Mouse (Mus musculus) forebrain, embryonic 16.5 days (tissue): ENCODE results near the gene Inpp5a. TPM values are rescaled to one million over a fixed set of nuclear protein-coding genes. Genes with fewer than 3 reads are reported as not detected.

ENCODE experiments used
- ATAC-seq: fragments of 200-750 bp; cut with Nextera tagmentation; 2 replicates; pipeline ENCODE4 v1.8.0; 2017; ENCODE audit warnings: mild to moderate bottlenecking, moderate library complexity
- H3K27ac ChIP-seq: fragments of 300-500 bp; sonication (generic); 2 replicates; pipeline ENCODE4 v1.5.1; 2014; ENCODE audit warnings: low read length, control low read depth
- H3K27me3 ChIP-seq: fragments of 300-500 bp; sonication (generic); replicated peaks from 2 replicates; pipeline ENCODE4 v1.6.1; 2014; ENCODE audit warnings: low read length; ENCODE audit not compliant: control insufficient read depth, insufficient read depth
- H3K36me3 ChIP-seq: fragments of 300-500 bp; sonication (generic); 2 replicates; pipeline ENCODE4 v1.6.1; 2014; ENCODE audit not compliant: control insufficient read depth, insufficient read depth
- H3K4me1 ChIP-seq: fragments of 300-500 bp; sonication (generic); replicated peaks from 2 replicates; pipeline ENCODE4 v1.6.1; 2014; ENCODE audit warnings: low read length; ENCODE audit not compliant: control insufficient read depth, insufficient read depth
- H3K4me2 ChIP-seq: fragments of 300-500 bp; sonication (generic); 2 replicates; pipeline ENCODE4 v1.6.1; 2014; ENCODE audit warnings: mild to moderate bottlenecking, low read length, control low read depth
- H3K4me3 ChIP-seq: fragments of 300-500 bp; sonication (generic); replicated peaks from 2 replicates; pipeline ENCODE4 v1.5.1; 2014; ENCODE audit warnings: mild to moderate bottlenecking, low read length, control low read depth
- H3K9ac ChIP-seq: fragments of 300-500 bp; sonication (generic); replicated peaks from 2 replicates; pipeline ENCODE4 v1.6.1; 2014; ENCODE audit warnings: low read depth, low read length, control low read depth
- H3K9me3 ChIP-seq: fragments of 300-500 bp; sonication (generic); 2 replicates; pipeline ENCODE4 v1.6.1; 2016; ENCODE audit warnings: low read length; ENCODE audit not compliant: control insufficient read depth
- WGBS: fragments of 180-500 bp; shearing (Covaris S2); extraction: QIAGEN DNeasy Blood & Tissue Kit; methylation state at CpG from one replicate; pipeline ENCODE4 v1.1.7; 2014; 5-methylcytosine and 5-hydroxymethylcytosine counted together
- polyA plus RNA-seq: library from polyadenylated mRNA; unstranded; fragments of >200 nt; fragmentation: Nextera tagmentation; extraction: Ambion mirVana; gene quantifications from 2 replicates; pipeline ENCODE4 v1.2.1, GENCODE M21; 2015

The Inpp5a gene
- 9.3 and 11.2 TPM in 2 replicates for polyA plus RNA-seq

- Histone ChIP-seq H3K4me3 (peak within 1 kb of the TSS; percentile 73), H3K9ac (peak within 1 kb of the TSS; percentile 77), H3K36me3 (no peaks in the 10 kb centered on the region), H3K27me3 (no peaks in the 10 kb centered on the region), H3K9me3 (no peaks in the 10 kb centered on the region), H3K27ac (peak within 1 kb of the TSS; percentile 69; the same call in 1 of the 2 replicates), H3K4me2 (peak within 1 kb of the TSS; percentile 71), H3K4me1 (peaks cover 18% of the 10 kb centered on the region)
- 0% methylated on average over 39 of the region's 47 CpGs for WGBS
- ATAC-seq, result peak; percentile 97
Observed at GRCm38 (mm10) chr7:139388670-139389212, at the start of gene Inpp5a. Inpp5a (plus strand) TSS chr7:139389109.

GRCm38 (mm10) chr7:139339184-139339583, 49.7 kb upstream of the Inpp5a start:
- Histone ChIP-seq H3K9me3 (no peaks in the 10 kb centered on the region), H3K4me2 (no peak overlapping the region), H3K27me3 (no peaks in the 10 kb centered on the region), H3K9ac (no peak overlapping the region), H3K4me3 (no peak overlapping the region), H3K27ac (no peak overlapping the region), H3K4me1 (no peaks in the 10 kb centered on the region), H3K36me3 (no peaks in the 10 kb centered on the region)
- 83% methylated on average over 3 of the region's 3 CpGs for WGBS
- ATAC-seq, result no peak

DNA sequence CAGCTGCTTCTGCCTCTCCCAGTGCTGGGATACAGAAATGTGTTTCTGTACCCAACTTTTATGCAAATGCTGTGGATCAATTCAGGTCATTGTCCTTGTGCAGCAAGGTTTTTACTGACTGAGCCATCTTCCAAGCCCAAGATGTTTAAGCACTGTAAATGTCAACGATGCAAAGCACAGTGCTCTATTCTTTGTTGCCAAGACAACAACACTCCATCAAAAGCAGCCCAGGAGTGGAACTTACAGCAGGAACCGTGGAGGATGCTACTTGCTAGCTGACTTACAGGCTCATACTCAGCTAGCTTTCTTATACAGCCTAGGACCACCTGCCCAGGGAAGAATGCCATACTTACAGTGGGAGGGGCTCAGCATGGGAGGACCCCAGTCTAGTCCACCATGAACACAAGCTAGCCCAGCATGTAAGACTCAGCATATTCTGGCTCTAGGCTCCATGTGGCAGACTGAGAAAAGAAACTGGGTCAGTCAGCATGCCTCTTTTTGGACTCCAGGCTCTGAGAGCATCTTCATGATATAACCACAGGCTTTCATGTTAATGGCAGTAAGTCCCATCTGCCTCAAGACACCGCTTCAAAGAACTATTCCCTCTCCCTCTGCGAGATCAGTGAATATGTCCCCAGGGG, 47.8 kb upstream of the Inpp5a start:
- Histone ChIP-seq H3K27ac (no peak overlapping the region), H3K4me2 (no peak overlapping the region), H3K4me1 (no peaks in the 10 kb centered on the region), H3K36me3 (no peaks in the 10 kb centered on the region), H3K4me3 (no peak overlapping the region), H3K9me3 (no peaks in the 10 kb centered on the region), H3K27me3 (no peaks in the 10 kb centered on the region), H3K9ac (no peak overlapping the region)
- WGBS, result 51% methylated on average over 4 of the region's 4 CpGs
- no peak for ATAC-seq

- H3K4me2 ChIP-seq, result no peak overlapping the region
- H3K27ac ChIP-seq, result no peak overlapping the region
- WGBS, result 79% methylated on average over 5 of the region's 5 CpGs
- H3K9me3 ChIP-seq, result no peaks in the 10 kb centered on the region
- H3K4me1 ChIP-seq, result no peaks in the 10 kb centered on the region
- ATAC-seq, result no peak
- H3K36me3 ChIP-seq, result no peaks in the 10 kb centered on the region
- no peak overlapping the region for H3K9ac ChIP-seq
- H3K4me3 ChIP-seq, result no peak overlapping the region
- no peaks in the 10 kb centered on the region for H3K27me3 ChIP-seq
Observed at GRCm38 (mm10) chr7:139342809-139343208, 46.1 kb upstream of the Inpp5a start.

DNA sequence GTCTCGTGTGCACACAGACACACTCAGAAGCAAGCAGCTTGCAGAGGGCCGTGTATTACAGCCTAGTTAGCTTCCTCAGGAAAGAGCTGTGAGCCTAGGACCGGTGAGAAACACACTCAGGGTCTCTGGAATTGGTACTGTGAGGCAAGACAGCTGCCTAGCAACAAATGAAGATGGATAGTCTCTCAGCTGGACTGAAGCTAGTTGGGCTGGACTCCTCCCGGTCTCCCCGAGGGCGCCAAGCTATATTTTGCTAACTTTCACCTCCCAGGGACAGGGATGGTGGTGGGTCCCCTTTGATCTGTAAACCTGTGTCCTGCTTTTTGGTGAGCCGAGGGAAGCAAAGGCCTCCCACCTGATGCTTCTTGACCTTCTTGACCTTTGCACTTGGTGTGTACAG, 41.9 kb upstream of the Inpp5a start:
- Histone ChIP-seq H3K27ac (no peak overlapping the region), H3K4me2 (no peak overlapping the region), H3K4me3 (no peak overlapping the region), H3K27me3 (no peaks in the 10 kb centered on the region), H3K9ac (no peak overlapping the region), H3K9me3 (no peaks in the 10 kb centered on the region), H3K36me3 (no peaks in the 10 kb centered on the region), H3K4me1 (no peaks in the 10 kb centered on the region)
- ATAC-seq, result no peak
- WGBS, result 80% methylated on average over 7 of the region's 7 CpGs

GRCm38 (mm10) chr7:139350606-139351005, 38.3 kb upstream of the Inpp5a start:
- Histone ChIP-seq H3K36me3 (no peaks in the 10 kb centered on the region), H3K27ac (no peak overlapping the region), H3K9me3 (no peaks in the 10 kb centered on the region), H3K4me2 (no peak overlapping the region), H3K4me1 (no peaks in the 10 kb centered on the region), H3K9ac (no peak overlapping the region), H3K4me3 (no peak overlapping the region), H3K27me3 (no peaks in the 10 kb centered on the region)
- ATAC-seq, result no peak
- 84% methylated on average over 3 of the region's 3 CpGs for WGBS

DNA sequence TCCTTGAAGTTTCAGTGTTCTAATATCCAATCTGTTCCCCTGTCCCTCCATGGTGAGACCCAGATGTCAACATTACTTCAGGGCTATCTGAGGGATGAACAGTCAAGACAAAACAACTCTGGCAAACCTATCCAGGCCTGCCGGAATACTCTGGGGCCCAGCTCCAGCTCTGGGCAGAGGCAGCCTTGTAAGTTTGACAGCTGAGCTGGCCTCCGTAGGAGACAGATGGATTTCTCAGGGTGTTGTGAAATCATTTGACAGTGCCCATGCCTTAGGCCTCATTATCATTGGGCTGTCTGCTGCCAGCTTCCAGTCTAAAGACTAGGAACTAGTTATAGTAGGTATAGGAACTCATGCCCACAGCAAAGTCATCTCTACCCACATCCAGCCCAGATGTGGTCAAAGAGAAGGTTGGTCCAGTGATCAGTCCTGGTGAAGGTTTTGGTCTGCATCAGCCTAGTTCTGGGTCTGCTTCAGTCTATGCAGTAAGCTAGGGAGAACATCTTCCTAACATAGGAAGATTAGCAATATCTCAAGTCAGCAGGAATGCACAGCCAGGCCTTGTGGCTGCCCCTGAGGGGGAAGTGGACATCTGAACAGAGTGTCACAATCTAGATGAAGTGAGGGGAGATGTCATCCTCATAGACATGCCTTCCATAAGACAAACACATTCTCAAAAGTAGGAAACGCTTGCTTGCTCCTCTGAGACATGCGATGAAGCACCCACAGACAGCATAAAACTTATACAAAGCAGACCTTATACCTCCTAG, 34.4 kb upstream of the Inpp5a start:
- 86% methylated on average over 4 of the region's 4 CpGs for WGBS
- no peak for ATAC-seq

GRCm38 (mm10) chr7:139357043-139357442, 31.9 kb upstream of the Inpp5a start:
- Histone ChIP-seq H3K4me3 (no peak overlapping the region), H3K9me3 (no peaks in the 10 kb centered on the region), H3K27ac (no peak overlapping the region), H3K4me2 (no peak overlapping the region), H3K36me3 (no peaks in the 10 kb centered on the region), H3K27me3 (no peaks in the 10 kb centered on the region), H3K4me1 (no peaks in the 10 kb centered on the region), H3K9ac (no peak overlapping the region)
- no peak for ATAC-seq
- 74% methylated on average over 2 of the region's 2 CpGs for WGBS

More for the DNA sequence above, 34.4 kb upstream of the Inpp5a start:
- no peak overlapping the region for H3K4me2 ChIP-seq
- H3K27me3 ChIP-seq, result no peaks in the 10 kb centered on the region
- H3K4me3 ChIP-seq, result no peak overlapping the region
- H3K9me3 ChIP-seq, result no peaks in the 10 kb centered on the region
- no peaks in the 10 kb centered on the region for H3K36me3 ChIP-seq
- H3K9ac ChIP-seq, result no peak overlapping the region
- H3K4me1 ChIP-seq, result no peaks in the 10 kb centered on the region
- no peak overlapping the region for H3K27ac ChIP-seq

DNA sequence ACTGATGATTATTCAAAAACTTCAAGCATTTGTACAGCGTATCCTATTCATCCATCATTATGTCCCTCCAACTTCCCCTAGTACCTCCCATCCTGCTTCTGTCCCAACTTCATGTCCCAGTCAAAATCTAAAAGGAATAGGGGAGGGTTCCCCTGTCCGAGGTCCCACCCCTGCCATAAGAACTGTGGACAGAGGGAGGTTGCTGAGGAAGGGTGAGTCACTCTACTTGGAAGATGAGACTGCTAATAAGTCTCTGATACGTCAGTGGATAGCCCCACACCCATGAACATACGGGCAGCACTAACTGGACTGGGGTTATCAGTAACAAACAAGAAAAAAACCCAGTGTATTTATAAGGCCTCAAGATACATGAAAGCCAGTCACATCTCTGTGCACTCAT, 29.0 kb upstream of the Inpp5a start:
- Histone ChIP-seq H3K27ac (no peak overlapping the region), H3K9me3 (no peaks in the 10 kb centered on the region), H3K27me3 (no peaks in the 10 kb centered on the region), H3K9ac (no peak overlapping the region), H3K36me3 (no peaks in the 10 kb centered on the region), H3K4me3 (no peak overlapping the region), H3K4me2 (no peak overlapping the region), H3K4me1 (peaks cover 23% of the 10 kb centered on the region)
- no peak for ATAC-seq
- 88% methylated on average over 4 of the region's 4 CpGs for WGBS
